Mouse (Mus musculus) CH12.LX (cell line): ENCODE measurements around the gene Myl7.

Experiments used
- BHLHE40 ChIP-seq: IDR thresholded peaks from 2 replicates; pipeline ENCODE4 v1.6.1; 2011; ENCODE audit warnings: mild to moderate bottlenecking, low read depth, low read length, improper control_type of control experiment
- CTCF ChIP-seq, 2 experiments: IDR thresholded peaks in 1 of 2; conservative IDR thresholded peaks in 1 of 2; 2 replicates each; pipeline ENCODE4 v1.5.1; 2011 to 2012; ENCODE audit warnings: low read depth in 2 of 2, low read length in 2 of 2, improper control_type of control experiment in 1 of 2, inconsistent platforms in 1 of 2, mild to moderate bottlenecking in 1 of 2, moderate library complexity in 1 of 2
- E2F4 ChIP-seq: IDR thresholded peaks from 2 replicates; pipeline ENCODE4 v1.6.1; 2011; ENCODE audit warnings: low read depth, low read length, improper control_type of control experiment; ENCODE audit not compliant: insufficient replicate concordance
- EP300 ChIP-seq: IDR thresholded peaks from 2 replicates; pipeline ENCODE4 v1.6.1; 2011; ENCODE audit warnings: low read length, improper control_type of control experiment
- KAT2A ChIP-seq: IDR thresholded peaks from 2 replicates; pipeline ENCODE4 v1.6.1; 2012; ENCODE audit warnings: low read length, improper control_type of control experiment, inconsistent platforms; ENCODE audit not compliant: insufficient replicate concordance
- MAX ChIP-seq: IDR thresholded peaks from 2 replicates; pipeline ENCODE4 v1.6.1; 2011; ENCODE audit warnings: low read length, improper control_type of control experiment
- MEF2A ChIP-seq: IDR thresholded peaks from 2 replicates; pipeline ENCODE4 v1.6.1; 2014; ENCODE audit warnings: low read depth, mild to moderate bottlenecking, inconsistent platforms, low read length, improper control_type of control experiment, borderline replicate concordance
- POLR2A ChIP-seq: IDR thresholded peaks from 2 replicates; pipeline ENCODE4 v1.6.1; 2011; ENCODE audit warnings: low read depth, mild to moderate bottlenecking, improper control_type of control experiment, low read length
- USF2 ChIP-seq: conservative IDR thresholded peaks from 2 replicates; pipeline ENCODE4 v1.6.1; 2011; ENCODE audit warnings: low read depth, low read length, improper control_type of control experiment

- TF ChIP-seq POLR2A = no peak
- no peak for TF ChIP-seq BHLHE40
- TF ChIP-seq CTCF (conservative IDR thresholded peaks at IDR 0.05 in 1 of 2, IDR thresholded peaks at IDR 0.05 in 1 of 2; ENCODE audit: low read depth in 2 of 2, low read length in 2 of 2) = no peak
- no peak for TF ChIP-seq MAX
- TF ChIP-seq MEF2A = no peak
- no peak for TF ChIP-seq USF2
- TF ChIP-seq EP300 = no peak
- TF ChIP-seq E2F4 = no peak
- TF ChIP-seq KAT2A = no peak
Measured at GRCm38 (mm10) chr11:5855481-5855880, 43.1 kb downstream of the Myl7 start.
